Mouse (Mus musculus): Measurements from ENCODE around the gene Sec14l2.

Gene Sec14l2

GRCm38 (mm10) chr11:4060866-4061575 lies 62.2 kb downstream of the Sec14l2 start:
- no peak for DNase-seq (ENCODE audit: low spot score in 2 of 2)

GRCm38 (mm10) chr11:4053586-4053985 lies 69.6 kb downstream of the Sec14l2 start:
- DNase-seq (ENCODE audit: low spot score in 2 of 2) = peak; percentile 55 to 65

DNA sequence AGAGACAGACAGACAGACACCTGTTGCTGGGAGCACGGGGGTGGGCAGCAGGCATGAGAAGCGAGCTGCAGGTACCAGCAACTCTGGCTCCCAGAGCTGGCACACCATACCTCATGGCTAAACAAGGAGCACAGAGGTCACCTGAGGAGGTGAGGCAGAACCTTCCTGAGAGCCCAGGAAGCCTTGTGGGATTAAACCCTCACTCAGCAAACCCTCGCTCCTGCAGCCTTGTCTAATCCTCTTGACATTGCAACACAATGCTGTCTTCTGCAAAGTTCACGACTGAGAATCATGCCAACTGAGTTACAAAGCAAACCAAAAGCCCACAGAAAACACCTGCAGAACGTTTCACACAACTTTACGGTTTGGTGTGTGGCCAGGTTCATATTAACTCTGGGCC lies 74.8 kb downstream of the Sec14l2 start:
- no peak for DNase-seq (ENCODE audit: low spot score in 2 of 2)

- no peak for DNase-seq (ENCODE audit: low spot score in 2 of 2)
Observed at GRCm38 (mm10) chr11:4047766-4048165, 75.4 kb downstream of the Sec14l2 start.

Measured in frontal cortex, postnatal 25 days (tissue).